Mouse (Mus musculus) ES-E14 (cell line): ENCODE measurements around the gene Igf2r. TPM values are rescaled to one million over a fixed set of nuclear protein-coding genes. Genes with fewer than 3 reads are reported as not detected.

Source experiments
- DNase-seq: peaks from one replicate; pipeline ENCODE4 v3.0.0-alpha.2; 2013; ENCODE audit warnings: low read depth, low spot score
- H3K27ac ChIP-seq: 2 replicates; pipeline ENCODE4 v1.5.1; 2012; ENCODE audit warnings: low read depth, mild to moderate bottlenecking, low read length, moderate library complexity, mixed read lengths; ENCODE audit not compliant: poor library complexity, insufficient read depth, severe bottlenecking
- H3K36me3 ChIP-seq: 2 replicates; pipeline ENCODE4 v1.6.1; 2012; ENCODE audit warnings: mild to moderate bottlenecking, low read length, moderate library complexity, mixed read lengths; ENCODE audit not compliant: control insufficient read depth, poor library complexity, insufficient read depth, severe bottlenecking
- H3K4me1 ChIP-seq, 2 experiments: fragments of 150-350 bp in 1 of 2; sonication (generic) in 1 of 2; 2 replicates each; pipeline ENCODE4 v1.6.1; 2012; ENCODE audit warnings: low read length in 2 of 2, mild to moderate bottlenecking in 1 of 2, mixed read lengths in 1 of 2; ENCODE audit not compliant: control insufficient read depth in 2 of 2, insufficient read depth in 2 of 2, poor library complexity in 1 of 2
- H3K4me3 ChIP-seq, 2 experiments: fragments of 150-350 bp in 1 of 2; sonication (generic) in 1 of 2; 2 replicates each; pipeline ENCODE4 v1.5.1; 2012; ENCODE audit warnings: low read length in 2 of 2, low read depth in 1 of 2, mild to moderate bottlenecking in 1 of 2, mixed read lengths in 1 of 2; ENCODE audit not compliant: insufficient read depth in 1 of 2, poor library complexity in 1 of 2, severe bottlenecking in 1 of 2
- H3K9ac ChIP-seq: 2 replicates; pipeline ENCODE4 v1.6.1; 2012; ENCODE audit warnings: low read depth, mild to moderate bottlenecking, low read length, mixed read lengths; ENCODE audit not compliant: poor library complexity, insufficient read depth, severe bottlenecking
- H3K9me3 ChIP-seq: fragments of 150-350 bp; sonication (generic); 2 replicates; pipeline ENCODE4 v1.6.1; 2012; ENCODE audit warnings: low read depth, mild to moderate bottlenecking, low read length; ENCODE audit not compliant: control insufficient read depth, insufficient read depth
- CHD2 ChIP-seq: IDR thresholded peaks from 2 replicates; pipeline ENCODE4 v1.6.1; 2014; ENCODE audit warnings: mild to moderate bottlenecking, low read depth, low read length, inconsistent platforms
- HCFC1 ChIP-seq: IDR thresholded peaks from 2 replicates; pipeline ENCODE4 v1.6.1; 2012; ENCODE audit warnings: low read length, inconsistent platforms, borderline replicate concordance; ENCODE audit not compliant: insufficient read depth
- MAFK ChIP-seq: IDR thresholded peaks from 2 replicates; pipeline ENCODE4 v1.6.1; 2014; ENCODE audit warnings: mild to moderate bottlenecking, low read depth, low read length, inconsistent platforms; ENCODE audit not compliant: insufficient read depth
- ZC3H11A ChIP-seq: IDR thresholded peaks from 2 replicates; pipeline ENCODE4 v1.6.1; 2012; ENCODE audit warnings: low read depth, mild to moderate bottlenecking, inconsistent platforms, low read length, borderline replicate concordance
- ZNF384 ChIP-seq: IDR thresholded peaks from 2 replicates; pipeline ENCODE4 v1.6.1; 2012; ENCODE audit warnings: low read depth, low read length, inconsistent platforms
- in situ Hi-C, 2 experiments: fragments of 600-800 bp; cut with MboI; formaldehyde crosslinking; loops; one replicate each; pipeline ENCODE4 v1.15.1; 2025; ENCODE audit warnings: low sequenced_read_pairs in 2 of 2, inconsistent platforms in 1 of 2; ENCODE audit not compliant: unreplicated experiment in 2 of 2
- total RNA-seq: library from RNA; depleted of rRNA; stranded (reverse); fragments of 300-350 nt; gene quantifications from 2 replicates; pipeline ENCODE4 v1.2.3, GENCODE M21; 2012

Gene Igf2r
- total RNA-seq, 1 experiment: 91.9 TPM

GRCm38 (mm10) chr17:12721118-12721886, 48.2 kb downstream of the Igf2r start:
- DNase-seq: no peak

DNA sequence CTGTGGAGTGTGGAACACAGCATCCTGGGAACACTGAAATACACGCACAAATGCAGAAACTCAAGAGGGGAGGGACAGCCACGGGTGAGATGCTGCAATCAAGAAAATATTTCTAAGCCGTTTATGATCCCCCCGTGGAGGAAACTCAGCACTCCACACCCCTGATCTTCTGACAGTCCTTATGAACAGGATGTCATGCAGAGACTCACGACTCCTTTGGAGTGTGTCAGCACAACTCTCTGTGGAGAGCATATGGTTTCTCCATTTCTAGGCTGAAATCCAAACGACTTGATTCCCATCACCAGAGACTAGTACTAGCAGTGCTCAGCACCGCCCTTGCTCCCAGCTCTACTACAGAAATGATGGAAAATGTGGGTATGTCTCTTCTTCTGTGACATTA, 51.2 kb downstream of the Igf2r start:
- no peak overlapping the region for H3K27ac ChIP-seq
- H3K4me3 ChIP-seq: no peak overlapping the region
- in situ Hi-C loops: no loop called here
- DNase-seq: no peak
- H3K36me3 ChIP-seq: peaks cover 34% of the 10 kb centered on the region
- no peaks in the 10 kb centered on the region for H3K9me3 ChIP-seq
- H3K9ac ChIP-seq: no peak overlapping the region
- no peak for TF ChIP-seq ZC3H11A
- TF ChIP-seq HCFC1: no peak
- TF ChIP-seq MAFK: no peak
- TF ChIP-seq ZNF384: no peak
- TF ChIP-seq CHD2: no peak
- H3K4me1 ChIP-seq: no peaks in the 10 kb centered on the region

More at GRCm38 (mm10) chr17:12721118-12721886, 48.2 kb downstream of the Igf2r start:
- no peaks in the 10 kb centered on the region for H3K9me3 ChIP-seq
- no peak for TF ChIP-seq ZNF384
- no peak for TF ChIP-seq CHD2
- H3K27ac ChIP-seq: no peak overlapping the region
- no peak overlapping the region for H3K9ac ChIP-seq
- peaks cover 20% of the 10 kb centered on the region; the same call in 1 of the 2 replicates for H3K36me3 ChIP-seq
- in situ Hi-C loops: no loop called here
- H3K4me1 ChIP-seq: no peaks in the 10 kb centered on the region
- H3K4me3 ChIP-seq: no peak overlapping the region

- H3K9ac ChIP-seq: no peak overlapping the region
- no peak for DNase-seq
- H3K27ac ChIP-seq: no peak overlapping the region
- no peak overlapping the region for H3K4me3 ChIP-seq
- no peaks in the 10 kb centered on the region for H3K4me1 ChIP-seq
- TF ChIP-seq HCFC1 (no peak), MAFK (no peak), CHD2 (no peak), ZNF384 (no peak), ZC3H11A (no peak)
- H3K36me3 ChIP-seq: peaks cover 34% of the 10 kb centered on the region
- in situ Hi-C loops: no loop called here
- H3K9me3 ChIP-seq: no peaks in the 10 kb centered on the region
These were observed 52.0 kb downstream of the Igf2r start for GRCm38 (mm10) chr17:12717445-12717844.

DNA sequence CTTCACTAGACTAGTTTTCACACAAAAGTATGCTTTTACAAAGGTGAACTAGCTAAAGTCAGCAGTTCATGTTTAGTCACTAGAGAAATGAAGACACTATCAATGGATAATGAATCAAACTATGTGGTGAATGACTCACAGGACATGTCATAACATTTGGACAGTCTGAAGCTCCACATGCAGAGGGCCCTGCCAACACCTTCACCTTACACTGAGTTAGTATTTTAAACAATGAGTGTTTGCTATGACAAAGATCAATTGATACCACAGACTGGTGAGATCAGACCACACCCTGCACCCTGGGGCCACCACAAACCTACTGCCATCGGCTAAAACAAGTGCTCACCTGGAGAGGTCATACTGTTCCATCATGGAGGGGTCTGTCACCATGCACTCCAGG, 54.4 kb downstream of the Igf2r start:
- no peaks in the 10 kb centered on the region for H3K4me1 ChIP-seq
- H3K9ac ChIP-seq: no peak overlapping the region
- DNase-seq: no peak
- H3K4me3 ChIP-seq: no peak overlapping the region
- in situ Hi-C loops: no loop called here
- no peaks in the 10 kb centered on the region for H3K9me3 ChIP-seq
- peaks cover 39% of the 10 kb centered on the region for H3K36me3 ChIP-seq
- no peak overlapping the region for H3K27ac ChIP-seq
- TF ChIP-seq CHD2: no peak
- TF ChIP-seq ZNF384: no peak
- TF ChIP-seq HCFC1: no peak
- TF ChIP-seq ZC3H11A: no peak
- TF ChIP-seq MAFK: no peak

DNA sequence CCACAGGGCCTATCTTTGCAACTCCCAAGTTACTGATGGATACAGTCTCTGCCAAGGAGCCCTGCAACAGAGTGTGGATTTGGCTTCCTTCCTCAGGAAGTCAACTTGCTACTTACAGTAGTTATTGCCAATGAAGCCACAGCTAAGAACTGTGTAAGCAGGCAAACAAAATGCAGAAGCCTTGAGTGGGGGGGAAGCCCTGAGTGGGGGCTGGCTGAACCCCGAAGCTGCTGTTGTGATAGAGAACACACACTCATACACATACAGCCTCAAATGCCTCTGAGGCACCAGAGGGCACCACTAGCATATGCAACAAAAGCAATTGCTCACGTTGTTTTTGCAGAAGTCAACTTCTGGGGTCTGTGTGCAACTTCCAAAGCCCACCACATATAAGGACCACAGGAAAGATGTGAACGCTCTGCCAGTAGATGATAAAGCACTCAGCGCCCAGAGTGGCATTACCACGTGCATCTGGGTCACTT, 55.3 kb downstream of the Igf2r start:
- Histone ChIP-seq H3K27ac (no peak overlapping the region), H3K4me1 (no peaks in the 10 kb centered on the region), H3K4me3 (no peak overlapping the region), H3K9me3 (no peaks in the 10 kb centered on the region), H3K9ac (no peak overlapping the region), H3K36me3 (peaks cover 36% of the 10 kb centered on the region)
- TF ChIP-seq HCFC1 (no peak), ZNF384 (no peak), MAFK (no peak), ZC3H11A (no peak)
- no peak for DNase-seq
- in situ Hi-C loops: no loop called here
